Comparison of ENCODE assay signal across 18 mouse cellular contexts in the genomic region with DNA sequence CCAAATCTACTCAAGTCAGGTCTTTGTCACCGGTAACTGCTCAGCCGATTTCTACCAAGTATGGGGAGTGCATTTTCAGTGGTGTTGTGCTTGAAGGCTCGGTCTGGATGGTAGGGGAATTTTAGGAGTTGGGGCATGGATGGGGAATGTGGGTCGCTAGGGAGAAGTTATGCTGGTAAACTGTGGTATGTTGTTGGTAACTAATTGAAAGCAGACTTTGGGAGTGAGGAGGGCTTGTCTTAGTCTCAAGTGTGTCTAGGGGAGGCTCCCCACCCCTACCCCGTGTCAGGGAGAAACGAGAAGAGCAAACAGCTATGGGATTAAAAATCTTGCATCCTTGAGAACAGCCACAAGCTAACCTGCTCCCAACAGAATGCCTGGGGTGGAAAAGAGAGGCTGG.
DNase-seq lines count a peak whose midpoint lies in the region; ATAC-seq lines count a peak whose summit lies in the region.
"Had no signal": no experiment of that assay in that cellular context is flagged by ENCODE, and none has a peak within 500 bp of the region (broad histone marks: within the 10 kb centered on the region; RNA-seq: fewer than 3 reads in every experiment).

No protein-coding gene starts in this region.

- H3K27me3 ChIP-seq in midbrain, embryonic 12.5 days = 0 out of 2 replicates have a peak, but pooled peaks cover 9% of the 10 kb centered on the region
- no peaks in the 10 kb centered on the region for H3K27me3 ChIP-seq in midbrain, embryonic 14.5 days (ENCODE audit: control insufficient read depth, insufficient read depth, low read length)
- H3K27me3 ChIP-seq in embryonic facial prominence, embryonic 14.5 days (replicated peaks; ENCODE audit: control insufficient read depth, insufficient read depth, low read length) = peaks cover 8% of the 10 kb centered on the region; the same call in 1 of the 2 replicates
- H3K27me3 ChIP-seq in neural tube, embryonic 13.5 days = no peaks in the 10 kb centered on the region; the same call in 1 of the 2 replicates
- H3K27me3 ChIP-seq: forebrain, embryonic 15.5 days; intestine, embryonic 15.5 days; liver, embryonic 15.5 days had no signal

- H3K4me3 ChIP-seq in midbrain, embryonic 12.5 days = no peak overlapping the region
- no peak overlapping the region for H3K4me3 ChIP-seq in midbrain, embryonic 14.5 days (replicated peaks; ENCODE audit: low read depth, low read length)
- no peak overlapping the region for H3K4me3 ChIP-seq in embryonic facial prominence, embryonic 14.5 days (ENCODE audit: low read depth, low read length)
- no peak overlapping the region for H3K4me3 ChIP-seq in neural tube, embryonic 13.5 days
- H3K4me3 ChIP-seq: forebrain, embryonic 15.5 days; gastrocnemius, adult 2 months; hindbrain, embryonic 12.5 days; intestine, embryonic 15.5 days; liver, embryonic 15.5 days; megakaryocyte, embryonic 14.5 days had no signal

- H3K4me2 ChIP-seq in midbrain, embryonic 12.5 days (replicated peaks) = peak overlapping the region; percentile 27; the same call in 1 of the 2 replicates
- H3K4me2 ChIP-seq in midbrain, embryonic 14.5 days (ENCODE audit: low read length) = no peak overlapping the region
- peak overlapping the region; percentile 13; the same call in 1 of the 2 replicates for H3K4me2 ChIP-seq in embryonic facial prominence, embryonic 14.5 days (ENCODE audit: low read depth, low read length)
- H3K4me2 ChIP-seq in neural tube, embryonic 13.5 days = no peak overlapping the region
- H3K4me2 ChIP-seq: forebrain, embryonic 15.5 days; intestine, embryonic 15.5 days; liver, embryonic 15.5 days had no signal

- 34% methylated on average over 6 of the region's 6 CpGs for WGBS in midbrain, embryonic 12.5 days
- 34% methylated on average over 6 of the region's 6 CpGs for WGBS in midbrain, embryonic 14.5 days
- WGBS in embryonic facial prominence, embryonic 14.5 days = 28% methylated on average over 6 of the region's 6 CpGs
- 52% methylated on average over 6 of the region's 6 CpGs for WGBS in neural tube, embryonic 13.5 days

- no peaks in the 10 kb centered on the region for H3K9me3 ChIP-seq in midbrain, embryonic 12.5 days
- H3K9me3 ChIP-seq in midbrain, embryonic 14.5 days (ENCODE audit: control insufficient read depth, low read length) = no peaks in the 10 kb centered on the region
- no peaks in the 10 kb centered on the region for H3K9me3 ChIP-seq in embryonic facial prominence, embryonic 14.5 days (ENCODE audit: control insufficient read depth, low read length)
- H3K9me3 ChIP-seq in neural tube, embryonic 13.5 days = no peaks in the 10 kb centered on the region
- H3K9me3 ChIP-seq: forebrain, embryonic 15.5 days; hindbrain, embryonic 12.5 days; intestine, embryonic 15.5 days; liver, embryonic 15.5 days had no signal

- H3K9ac ChIP-seq in midbrain, embryonic 12.5 days (replicated peaks) = no peak overlapping the region
- H3K9ac ChIP-seq in midbrain, embryonic 14.5 days (replicated peaks; ENCODE audit: low read length) = no peak overlapping the region
- H3K9ac ChIP-seq in embryonic facial prominence, embryonic 14.5 days (ENCODE audit: low read depth, low read length) = peak overlapping the region; percentile 17; the same call in 1 of the 2 replicates
- 0 out of 2 replicates have a peak overlapping the region, but pooled peaks have one; percentile 41 for H3K9ac ChIP-seq in neural tube, embryonic 13.5 days
- H3K9ac ChIP-seq: forebrain, embryonic 15.5 days; hindbrain, embryonic 12.5 days; intestine, embryonic 15.5 days; liver, embryonic 15.5 days had no signal

- H3K4me1 ChIP-seq in midbrain, embryonic 12.5 days = peaks cover 31% of the 10 kb centered on the region
- peaks cover 27% of the 10 kb centered on the region for H3K4me1 ChIP-seq in midbrain, embryonic 14.5 days (ENCODE audit: control insufficient read depth, insufficient read depth, low read length)
- H3K4me1 ChIP-seq in embryonic facial prominence, embryonic 14.5 days (ENCODE audit: control insufficient read depth, insufficient read depth, low read length) = peaks cover 18% of the 10 kb centered on the region
- peaks cover 36% of the 10 kb centered on the region for H3K4me1 ChIP-seq in neural tube, embryonic 13.5 days (replicated peaks)
- H3K4me1 ChIP-seq: liver, embryonic 15.5 days; megakaryocyte, embryonic 14.5 days had no signal

- H3K27ac ChIP-seq in midbrain, embryonic 12.5 days (replicated peaks) = no peak overlapping the region; the same call in 1 of the 2 replicates
- H3K27ac ChIP-seq in midbrain, embryonic 14.5 days (replicated peaks; ENCODE audit: low read depth, low read length) = no peak overlapping the region
- H3K27ac ChIP-seq in embryonic facial prominence, embryonic 14.5 days (replicated peaks; ENCODE audit: low read depth, low read length) = peak overlapping the region; percentile 30; the same call in 1 of the 2 replicates
- no peak overlapping the region for H3K27ac ChIP-seq in neural tube, embryonic 13.5 days (replicated peaks)
- H3K27ac ChIP-seq: forebrain, embryonic 15.5 days; gastrocnemius, adult 2 months; intestine, embryonic 15.5 days; liver, embryonic 15.5 days had no signal

- no peak for ATAC-seq in midbrain, embryonic 12.5 days (ENCODE audit: low FRiP score, low read depth)
- ATAC-seq in midbrain, embryonic 14.5 days (ENCODE audit: low FRiP score, low TSS enrichment) = no peak
- ATAC-seq in embryonic facial prominence, embryonic 14.5 days (ENCODE audit: low read depth) = 0 out of 2 replicates have a peak, but pooled peaks have one; percentile 9
- no peak for ATAC-seq in neural tube, embryonic 13.5 days (ENCODE audit: low read depth)
- no peak for ATAC-seq in megakaryocyte, adult 5-6 weeks (ENCODE audit: poor library complexity, severe bottlenecking)

- no peaks in the 10 kb centered on the region for H3K36me3 ChIP-seq in midbrain, embryonic 12.5 days
- H3K36me3 ChIP-seq in midbrain, embryonic 14.5 days (ENCODE audit: control insufficient read depth, insufficient read depth, low read length) = 0 out of 2 replicates have a peak, but pooled peaks cover 4% of the 10 kb centered on the region
- peaks cover 4% of the 10 kb centered on the region; the same call in 1 of the 2 replicates for H3K36me3 ChIP-seq in embryonic facial prominence, embryonic 14.5 days (ENCODE audit: control insufficient read depth, insufficient read depth, low read length)
- H3K36me3 ChIP-seq in neural tube, embryonic 13.5 days = peaks cover 11% of the 10 kb centered on the region; the same call in 1 of the 2 replicates
- H3K36me3 ChIP-seq: forebrain, embryonic 15.5 days; hindbrain, embryonic 12.5 days; liver, embryonic 15.5 days had no signal

- DNase-seq in midbrain, embryonic 14.5 days = no peak
- peak; percentile 37 for DNase-seq in embryo, embryonic 11 days
- no peak for DNase-seq in embryonic facial prominence, embryonic 14.5 days (ENCODE audit: low spot score)
- no peak for DNase-seq in lung, postnatal 36 days
- DNase-seq: adrenal gland, adult 2 months; cerebellum, postnatal 25 days; gastrocnemius, adult 2 months; kidney, postnatal 4 days; right cerebral cortex, postnatal 4 days; thymus, postnatal 36 days had no signal

Comparison
In these comparisons a context has a peak if more than half of its experiments do, and no peak if none do; other contexts are left out.
1. H3K4me2 ChIP-seq: peak in midbrain, embryonic 12.5 days (single experiment) and embryonic facial prominence, embryonic 14.5 days (single experiment); none in midbrain, embryonic 14.5 days (single experiment) and neural tube, embryonic 13.5 days (single experiment).
2. H3K9ac ChIP-seq: peak in embryonic facial prominence, embryonic 14.5 days (single experiment) and neural tube, embryonic 13.5 days (single experiment); none in midbrain, embryonic 12.5 days (single experiment) and midbrain, embryonic 14.5 days (single experiment).